Mouse (Mus musculus) thymus, adult 2 months (tissue): ENCODE measurements around the gene Pik3r5.

Source experiments
- CTCF ChIP-seq: fragments of 200-500 bp; IDR thresholded peaks from 2 replicates; pipeline ENCODE4 v1.5.1; 2012; ENCODE audit warnings: mild to moderate bottlenecking, control low read depth, low read length, moderate library complexity, borderline replicate concordance; ENCODE audit not compliant: control insufficient read depth, poor library complexity, insufficient read depth; ENCODE audit errors: extremely low read depth
- POLR2A ChIP-seq: fragments of 200-500 bp; IDR thresholded peaks from 2 replicates; pipeline ENCODE4 v1.6.1; 2012; ENCODE audit warnings: mild to moderate bottlenecking, low read length, control low read depth, moderate library complexity; ENCODE audit not compliant: control insufficient read depth, poor library complexity, insufficient read depth; ENCODE audit errors: extremely low read depth

DNA sequence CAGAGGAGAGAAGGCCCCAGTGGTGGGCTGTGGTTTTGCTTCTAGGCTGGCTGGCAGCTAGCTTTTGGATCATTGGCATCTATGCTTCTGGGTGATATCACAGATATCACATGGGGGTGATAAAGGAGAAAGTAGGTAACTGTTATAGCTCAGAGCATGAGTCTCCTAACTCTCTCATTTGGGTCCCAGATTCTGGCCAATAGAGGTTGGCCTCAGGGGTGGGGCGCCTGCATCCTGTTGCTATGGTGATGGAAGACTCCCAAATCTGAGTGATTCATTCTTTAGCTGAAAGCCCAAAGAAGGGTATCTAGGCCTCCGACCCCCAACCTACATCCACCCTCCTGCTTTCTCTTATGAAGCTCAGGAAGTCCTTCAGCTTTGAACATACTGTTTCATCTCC, 2.8 kb downstream of the Pik3r5 start:
- TF ChIP-seq POLR2A, result no peak
- no peak for TF ChIP-seq CTCF
